Mouse (Mus musculus): ENCODE measurements at regions not wholly inside any gene's neighbourhood (a gene's known extent, or its start where the extent isn't known, plus 50 kb on each side); places are given as distances from the start of the nearest gene placed in this dataset.

DNA sequence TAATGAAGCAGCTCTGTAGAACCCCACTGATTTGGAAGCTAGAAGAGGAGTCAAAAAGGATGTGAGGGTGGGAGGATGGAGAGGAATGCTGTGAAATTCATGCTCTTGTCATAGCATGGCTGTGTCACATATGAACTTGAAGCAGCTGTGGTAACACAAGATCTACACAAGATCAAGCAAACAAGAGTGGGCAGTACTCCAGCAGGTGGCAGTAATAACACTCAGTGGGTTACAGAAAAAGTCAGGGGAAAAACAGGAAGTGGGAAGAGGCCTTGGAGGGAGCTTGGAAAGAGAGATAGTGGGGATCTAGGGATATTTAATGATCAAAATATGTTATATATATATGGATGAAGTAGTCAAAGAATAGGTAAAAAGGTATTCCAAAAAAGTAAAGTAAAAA lies 582.5 kb downstream of the 1700064H15Rik start:
- no peak for TF ChIP-seq CTCF (IDR thresholded peaks at IDR 0.05; ENCODE audit: insufficient read depth, low read depth, low read length)
- no peak for TF ChIP-seq POLR2A (IDR thresholded peaks at IDR 0.05; ENCODE audit: insufficient read depth, low read depth, low read length)

All from olfactory bulb, adult 2 months (tissue).